Mouse (Mus musculus): ENCODE measurements around the gene Rbp3. TPM values are rescaled to one million over a fixed set of nuclear protein-coding genes. Genes with fewer than 3 reads are reported as not detected.

Gene Rbp3
- polyA plus RNA-seq, 1 experiment from 2014 or later = not detected

- WGBS = 27% methylated on average over 6 of the region's 6 CpGs
- no peaks in the 10 kb centered on the region for H3K27me3 ChIP-seq (ENCODE audit: insufficient read depth, low read length)
- ATAC-seq (ENCODE audit: insufficient read depth) (peak; percentile 44; the same call in 1 of the 2 replicates), DNase-seq (peak; percentile 31)
- no peaks in the 10 kb centered on the region for H3K9me3 ChIP-seq (ENCODE audit: low read depth, low read length)
- H3K4me1 ChIP-seq (ENCODE audit: insufficient read depth) = no peaks in the 10 kb centered on the region
- no peak overlapping the region for H3K4me2 ChIP-seq
- no peak overlapping the region for H3K9ac ChIP-seq
- H3K4me3 ChIP-seq (ENCODE audit: low read depth, low read length) = no peak overlapping the region
- H3K27ac ChIP-seq (ENCODE audit: low read depth) = no peak overlapping the region
- TF ChIP-seq CTCF (IDR thresholded peaks at IDR 0.05; ENCODE audit: low read depth) = 0 out of 2 replicates have a peak, but pooled peaks have one; percentile 5
- no peaks in the 10 kb centered on the region for H3K36me3 ChIP-seq (ENCODE audit: insufficient read depth)
Observed at GRCm38 (mm10) chr14:33997427-33997826, 43.6 kb downstream of the Rbp3 start.

DNA sequence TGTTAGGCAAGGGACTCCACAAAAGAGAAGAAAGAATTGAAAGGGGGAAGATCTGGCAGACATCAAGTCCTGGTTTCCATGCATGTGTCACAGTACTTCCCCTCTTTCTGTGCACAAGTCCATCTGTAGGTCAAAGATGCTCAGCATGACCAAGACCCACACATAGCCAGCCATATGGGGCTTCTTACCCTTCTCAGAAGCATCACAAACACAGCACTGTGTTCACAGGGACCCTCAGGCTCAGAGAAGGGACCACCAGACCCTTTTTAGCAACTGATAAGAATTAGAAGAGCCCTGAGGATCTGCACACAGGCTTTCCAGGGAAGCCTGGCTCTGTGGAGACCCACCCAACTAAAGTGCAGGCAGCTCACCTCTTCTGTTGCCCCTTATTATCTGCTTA, 46.3 kb downstream of the Rbp3 start:
- H3K36me3 ChIP-seq (ENCODE audit: insufficient read depth) = no peaks in the 10 kb centered on the region
- no peaks in the 10 kb centered on the region for H3K27me3 ChIP-seq (ENCODE audit: insufficient read depth, low read length)
- DNase-seq (no peak), ATAC-seq (ENCODE audit: insufficient read depth) (no peak)
- no peak overlapping the region for H3K27ac ChIP-seq (ENCODE audit: low read depth)
- no peak overlapping the region for H3K9ac ChIP-seq
- H3K9me3 ChIP-seq (ENCODE audit: low read depth, low read length) = no peaks in the 10 kb centered on the region
- H3K4me1 ChIP-seq (ENCODE audit: insufficient read depth) = no peaks in the 10 kb centered on the region
- no peak overlapping the region for H3K4me3 ChIP-seq (ENCODE audit: low read depth, low read length)
- H3K4me2 ChIP-seq = no peak overlapping the region
- no peak for TF ChIP-seq CTCF (IDR thresholded peaks at IDR 0.05; ENCODE audit: low read depth)

- no peaks in the 10 kb centered on the region for H3K36me3 ChIP-seq (ENCODE audit: insufficient read depth)
- no peak for ATAC-seq (ENCODE audit: insufficient read depth)
Observed at GRCm38 (mm10) chr14:34001445-34001844, 47.6 kb downstream of the Rbp3 start.

GRCm38 (mm10) chr14:34002358-34002757, 48.6 kb downstream of the Rbp3 start:
- no peak for DNase-seq
- H3K9me3 ChIP-seq (ENCODE audit: low read depth, low read length) = no peaks in the 10 kb centered on the region
- 74% methylated on average over 5 of the region's 5 CpGs for whole genome bisulfite sequencing
- H3K4me1 ChIP-seq (ENCODE audit: insufficient read depth) = no peaks in the 10 kb centered on the region
- no peak overlapping the region for H3K4me3 ChIP-seq (ENCODE audit: low read depth, low read length)
- TF ChIP-seq CTCF (IDR thresholded peaks at IDR 0.05; ENCODE audit: low read depth) = no peak
- no peaks in the 10 kb centered on the region for H3K27me3 ChIP-seq (ENCODE audit: insufficient read depth, low read length)
- H3K9ac ChIP-seq = no peak overlapping the region
- H3K27ac ChIP-seq (ENCODE audit: low read depth) = no peak overlapping the region
- H3K36me3 ChIP-seq (ENCODE audit: insufficient read depth) = no peaks in the 10 kb centered on the region
- no peak for ATAC-seq (ENCODE audit: insufficient read depth)
- H3K4me2 ChIP-seq = no peak overlapping the region

More at GRCm38 (mm10) chr14:34001445-34001844, 47.6 kb downstream of the Rbp3 start:
- H3K27ac ChIP-seq (ENCODE audit: low read depth) = no peak overlapping the region
- DNase-seq = no peak
- H3K4me2 ChIP-seq = no peak overlapping the region
- TF ChIP-seq CTCF (IDR thresholded peaks at IDR 0.05; ENCODE audit: low read depth) = no peak
- no peaks in the 10 kb centered on the region for H3K4me1 ChIP-seq (ENCODE audit: insufficient read depth)
- H3K27me3 ChIP-seq (ENCODE audit: insufficient read depth, low read length) = no peaks in the 10 kb centered on the region
- H3K4me3 ChIP-seq (ENCODE audit: low read depth, low read length) = no peak overlapping the region
- no peaks in the 10 kb centered on the region for H3K9me3 ChIP-seq (ENCODE audit: low read depth, low read length)
- H3K9ac ChIP-seq = no peak overlapping the region

Other genes starting within 250 kb of the Rbp3 start
- 2.4 and 4.2 TPM in 2 replicates for gene Gdf10, start 30.4 kb upstream of the Rbp3 start, polyA plus RNA-seq (2014; fragmentation: Nextera tagmentation; extraction: Ambion mirVana)
- gene Gdf2, start 13.0 kb upstream of the Rbp3 start, polyA plus RNA-seq (2014; fragmentation: Nextera tagmentation; extraction: Ambion mirVana) = 0.05 TPM in 1 of 2 replicates, not detected in the other
- gene Zfp488, start 24.8 kb downstream of the Rbp3 start, polyA plus RNA-seq (2014; fragmentation: Nextera tagmentation; extraction: Ambion mirVana) = 0.05 TPM in 1 of 2 replicates, not detected in the other
- gene Gm30083, start 61.2 kb downstream of the Rbp3 start, polyA plus RNA-seq (2014; fragmentation: Nextera tagmentation; extraction: Ambion mirVana) = not detected in 2 replicates
- not detected in 2 replicates for gene Gm5460, start 62.8 kb downstream of the Rbp3 start, polyA plus RNA-seq (2014; fragmentation: Nextera tagmentation; extraction: Ambion mirVana)
- not detected in 2 replicates for gene Antxrl, start 98.7 kb downstream of the Rbp3 start, polyA plus RNA-seq (2014; fragmentation: Nextera tagmentation; extraction: Ambion mirVana)
- gene Anxa8, start 132.0 kb downstream of the Rbp3 start, polyA plus RNA-seq (2014; fragmentation: Nextera tagmentation; extraction: Ambion mirVana) = 2.4 TPM in 2 replicates
- gene A630023A22Rik, start 148.8 kb downstream of the Rbp3 start, polyA plus RNA-seq (2014; fragmentation: Nextera tagmentation; extraction: Ambion mirVana) = 0.30 TPM in 1 of 2 replicates, not detected in the other
- gene Npy4r, start 198.5 kb downstream of the Rbp3 start, polyA plus RNA-seq (2014; fragmentation: Nextera tagmentation; extraction: Ambion mirVana) = 0.05 and 0.08 TPM in 2 replicates
- gene Gprin2, start 247.7 kb downstream of the Rbp3 start, polyA plus RNA-seq (2014; fragmentation: Nextera tagmentation; extraction: Ambion mirVana) = 0.18 and 0.19 TPM in 2 replicates